Mouse (Mus musculus): ENCODE data around the gene Taf6.

The Taf6 gene

GRCm38 (mm10) chr5:138170936-138171561 is 16.2 kb downstream of the Taf6 start:
- DNase-seq: peak; percentile 96

- peak; percentile 25 for DNase-seq
Measured at GRCm38 (mm10) chr5:138165594-138165993, 21.7 kb downstream of the Taf6 start.

- DNase-seq: peak; percentile 23
Measured at GRCm38 (mm10) chr5:138163610-138164009, 23.6 kb downstream of the Taf6 start.

GRCm38 (mm10) chr5:138163046-138163445 is 24.2 kb downstream of the Taf6 start:
- DNase-seq: peak; percentile 25

GRCm38 (mm10) chr5:138160842-138161665 is 26.2 kb downstream of the Taf6 start, which contains the start of gene Cops6:
Gene Cops6 (plus strand): TSS chr5:138161071.
- peak; percentile 93 for DNase-seq

GRCm38 (mm10) chr5:138160224-138160762 is 27.0 kb downstream of the Taf6 start:
- peak; percentile 45 for DNase-seq

GRCm38 (mm10) chr5:138155443-138155976 is 31.7 kb downstream of the Taf6 start, which contains the start of gene Zfp113:
Gene Zfp113 (minus strand): TSS chr5:138155744.
- DNase-seq: peak; percentile 96

- peak; percentile 22 for DNase-seq
Measured at GRCm38 (mm10) chr5:138154390-138154789, 32.9 kb downstream of the Taf6 start.

GRCm38 (mm10) chr5:138138585-138138984 is 48.7 kb downstream of the Taf6 start:
- no peak for DNase-seq

- DNase-seq: peak; percentile 27
Measured at GRCm38 (mm10) chr5:138137935-138138549, 49.2 kb downstream of the Taf6 start.

GRCm38 (mm10) chr5:138137257-138137656 is 50.0 kb downstream of the Taf6 start:
- no peak for DNase-seq

- no peak for DNase-seq
Measured at GRCm38 (mm10) chr5:138132425-138133064, 54.7 kb downstream of the Taf6 start.
